Mouse (Mus musculus) intestine, postnatal 0 days (tissue): ENCODE data around the gene Tmem251. TPM values are rescaled to one million over a fixed set of nuclear protein-coding genes. Genes with fewer than 3 reads are reported as not detected.

Experiments
- ATAC-seq: fragments of 200-750 bp; cut with Nextera tagmentation; 2 replicates; pipeline ENCODE4 v1.8.0; 2017; ENCODE audit warnings: mild to moderate bottlenecking, moderate TSS enrichment, moderate library complexity
- H3K27ac ChIP-seq: fragments of 300-500 bp; sonication (generic); 2 replicates; pipeline ENCODE4 v1.5.1; 2014; ENCODE audit warnings: mild to moderate bottlenecking, low read depth, low read length, moderate library complexity
- H3K27me3 ChIP-seq: fragments of 300-500 bp; sonication (generic); replicated peaks from 2 replicates; pipeline ENCODE4 v1.6.1; 2014; ENCODE audit warnings: low read length, mixed read lengths; ENCODE audit not compliant: control insufficient read depth, insufficient read depth
- H3K36me3 ChIP-seq: fragments of 300-500 bp; sonication (generic); 2 replicates; pipeline ENCODE4 v1.6.1; 2014; ENCODE audit warnings: mild to moderate bottlenecking, moderate library complexity; ENCODE audit not compliant: control insufficient read depth, insufficient read depth
- H3K4me1 ChIP-seq: fragments of 300-500 bp; sonication (generic); replicated peaks from 2 replicates; pipeline ENCODE4 v1.6.1; 2014; ENCODE audit warnings: antibody characterized with exemption, low read length, mixed read lengths; ENCODE audit not compliant: control insufficient read depth, insufficient read depth
- H3K4me2 ChIP-seq: fragments of 300-500 bp; sonication (generic); replicated peaks from 2 replicates; pipeline ENCODE4 v1.6.1; 2014; ENCODE audit warnings: low read depth, mild to moderate bottlenecking, moderate library complexity
- H3K4me3 ChIP-seq: fragments of 300-500 bp; sonication (generic); 2 replicates; pipeline ENCODE4 v1.5.1; 2014; ENCODE audit warnings: low read depth, low read length
- H3K9ac ChIP-seq: fragments of 300-500 bp; sonication (generic); 2 replicates; pipeline ENCODE4 v1.6.1; 2014; ENCODE audit warnings: mild to moderate bottlenecking, low read depth, low read length
- H3K9me3 ChIP-seq: fragments of 300-500 bp; sonication (generic); 2 replicates; pipeline ENCODE4 v1.6.1; 2016; ENCODE audit warnings: mixed run types; ENCODE audit not compliant: control insufficient read depth
- CTCF ChIP-seq: sonication (generic); IDR thresholded peaks from 2 replicates; pipeline ENCODE4 v1.5.1; 2016; ENCODE audit warnings: low read depth, mild to moderate bottlenecking, control low read depth, antibody characterized with exemption, moderate library complexity
- WGBS: fragments of 180-500 bp; shearing (Covaris S2); extraction: QIAGEN DNeasy Blood & Tissue Kit; methylation state at CpG from one replicate; pipeline ENCODE4 v1.1.7; 2014; 5-methylcytosine and 5-hydroxymethylcytosine counted together
- polyA plus RNA-seq: library from polyadenylated mRNA; unstranded; fragments of >200 nt; fragmentation: Nextera tagmentation; extraction: Ambion mirVana; gene quantifications from 2 replicates; pipeline ENCODE4 v1.2.1, GENCODE M21; 2015

Gene Tmem251
- polyA plus RNA-seq, 1 experiment from 2014 or later = 22.7 TPM

DNA sequence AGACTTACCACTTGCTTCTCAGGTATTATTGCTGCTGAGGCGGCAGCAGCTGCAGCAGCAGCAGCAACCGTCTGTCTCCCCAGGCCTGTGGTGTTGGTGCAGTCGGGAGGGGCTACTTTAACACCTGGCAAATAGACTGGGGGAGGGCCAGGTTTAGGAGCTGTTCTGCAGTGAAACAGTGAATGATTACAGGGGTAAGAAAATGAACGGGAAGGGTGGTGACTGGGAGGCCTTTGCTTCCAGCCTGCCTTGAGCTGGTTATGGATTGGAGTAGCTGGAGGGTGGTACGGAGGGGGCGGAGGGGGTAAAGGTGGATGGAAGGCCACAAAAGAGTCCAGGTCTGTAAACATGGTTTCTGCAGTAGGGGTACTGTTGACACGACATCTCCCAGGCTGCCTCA lies 44.4 kb downstream of the Tmem251 start:
- H3K27ac ChIP-seq = no peak overlapping the region
- H3K27me3 ChIP-seq = no peaks in the 10 kb centered on the region
- H3K4me1 ChIP-seq = no peaks in the 10 kb centered on the region
- no peak for ATAC-seq
- TF ChIP-seq CTCF = no peak
- WGBS = 69% methylated on average over 7 of the region's 7 CpGs
- H3K36me3 ChIP-seq = peaks cover 72% of the 10 kb centered on the region
- H3K9ac ChIP-seq = no peak overlapping the region
- H3K4me2 ChIP-seq = no peak overlapping the region
- no peak overlapping the region for H3K4me3 ChIP-seq
- H3K9me3 ChIP-seq = no peaks in the 10 kb centered on the region

Other genes with a start within 250 kb of the Tmem251 start
- 41.5 and 43.2 TPM in 2 replicates for gene Chga, start 188.8 kb upstream of the Tmem251 start, polyA plus RNA-seq
- gene Itpk1, start 38.8 kb upstream of the Tmem251 start, polyA plus RNA-seq = 56.3 and 57.4 TPM in 2 replicates
- 10.8 and 12.2 TPM in 2 replicates for gene Moap1, start 101 bp upstream of the Tmem251 start, polyA plus RNA-seq
- not detected in 2 replicates for gene Gm28051, start 14.0 kb downstream of the Tmem251 start, polyA plus RNA-seq
- gene Gon7, start 14.0 kb downstream of the Tmem251 start, polyA plus RNA-seq = 16.5 and 17.0 TPM in 2 replicates
- gene Ubr7, start 14.2 kb downstream of the Tmem251 start, polyA plus RNA-seq = 16.3 and 16.5 TPM in 2 replicates
- gene Gm20604, start 14.9 kb downstream of the Tmem251 start, polyA plus RNA-seq = 13.1 TPM in 2 replicates
- 7.8 and 8.8 TPM in 2 replicates for gene Btbd7, start 134.7 kb downstream of the Tmem251 start, polyA plus RNA-seq
- not detected in 2 replicates for gene Cox8c, start 155.6 kb downstream of the Tmem251 start, polyA plus RNA-seq
- gene Unc79, start 205.1 kb downstream of the Tmem251 start, polyA plus RNA-seq = 0.10 and 0.16 TPM in 2 replicates